Mouse (Mus musculus): ENCODE measurements around the gene Dnajc12. TPM values are rescaled to one million over a fixed set of nuclear protein-coding genes. Genes with fewer than 3 reads are reported as not detected.
"Not testable (repeated sequence)": the region's sequence is repeated elsewhere in the genome, so short reads cannot be mapped to it uniquely, and the experiment has no call there.

The Dnajc12 gene
- polyA plus RNA-seq, 1 experiment from 2014 or later = 12.5 TPM

DNA sequence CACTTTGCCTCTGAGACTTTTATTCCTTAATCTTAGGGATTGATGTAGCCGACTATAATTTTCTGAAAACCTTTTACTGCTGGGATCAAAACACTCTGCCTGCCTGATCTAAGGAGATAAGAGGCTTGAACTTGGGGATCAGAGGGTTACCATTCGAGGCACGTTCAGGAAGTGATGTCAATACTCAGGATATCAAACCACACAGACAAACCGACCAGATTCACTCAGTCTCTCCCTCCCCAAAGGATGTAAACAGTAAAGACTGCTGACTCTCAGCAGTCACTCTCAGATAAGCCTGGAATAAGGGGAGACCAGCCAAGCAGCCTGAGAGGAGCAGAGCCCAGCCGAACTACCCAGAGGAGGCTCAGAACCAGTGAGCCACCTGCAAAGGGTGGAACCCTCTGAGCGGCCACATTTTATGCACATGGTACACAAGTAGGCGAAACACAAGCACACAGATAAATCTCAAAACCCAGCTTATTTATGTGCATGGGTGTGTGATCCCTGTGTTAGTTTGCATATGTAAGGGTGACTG is 57.5 kb downstream of the Dnajc12 start:
- Histone ChIP-seq H3K9ac (no peak overlapping the region), H3K4me3 (replicated peaks) (no peak overlapping the region), H3K4me1 (no peaks in the 10 kb centered on the region), H3K4me2 (no peak overlapping the region), H3K27me3 (no peaks in the 10 kb centered on the region), H3K27ac (no peak overlapping the region), H3K36me3 (no peaks in the 10 kb centered on the region), H3K9me3 (replicated peaks) (no peaks in the 10 kb centered on the region)
- ATAC-seq (replicated peaks; ENCODE audit: low FRiP score) = no peak
- 64% methylated on average over 7 of the region's 7 CpGs for WGBS

DNA sequence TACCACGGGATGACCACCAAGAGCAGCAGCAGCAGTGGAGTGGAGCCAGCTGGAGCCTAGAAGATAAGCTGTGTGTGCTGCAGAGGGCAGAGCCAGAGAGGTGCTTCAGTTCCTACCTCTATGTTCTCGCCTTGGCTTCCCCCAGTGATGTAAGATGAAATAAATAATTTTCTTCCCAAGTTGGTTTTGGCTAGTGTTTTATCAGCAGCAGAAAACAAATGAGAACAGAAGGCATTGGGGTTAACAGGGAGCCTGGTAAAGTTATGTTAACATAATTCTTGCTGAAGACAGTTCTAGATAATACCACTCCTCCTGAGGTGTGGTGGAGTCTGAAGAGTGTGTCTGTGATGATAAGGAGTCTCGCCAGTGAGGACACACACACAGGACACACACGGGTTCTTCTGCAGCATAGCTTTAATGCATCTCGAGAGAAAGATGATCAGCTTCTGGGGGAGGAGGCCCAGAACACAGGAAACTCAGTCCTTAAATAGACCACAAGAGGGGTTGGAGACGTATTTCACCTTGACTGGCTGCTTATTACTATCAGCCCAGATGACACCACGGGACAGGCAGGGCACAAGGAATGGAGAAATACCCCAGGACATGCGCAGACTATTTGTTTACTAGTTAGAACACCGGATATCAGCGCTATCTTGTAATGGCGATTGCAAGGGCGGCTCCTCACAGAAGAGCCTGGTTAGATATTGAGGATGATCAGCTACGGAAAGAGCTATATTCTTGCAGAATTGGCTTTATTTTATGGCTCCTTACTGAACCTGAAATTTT is 62.6 kb downstream of the Dnajc12 start:
- not testable (repeated sequence) for H3K4me1 ChIP-seq; ATAC-seq (replicated peaks; ENCODE audit: low FRiP score); H3K9me3 ChIP-seq (replicated peaks); H3K36me3 ChIP-seq; H3K27me3 ChIP-seq; H3K27ac ChIP-seq; H3K9ac ChIP-seq; H3K4me3 ChIP-seq (replicated peaks); H3K4me2 ChIP-seq
- 76% methylated on average over 13 of the region's 13 CpGs for WGBS

GRCm38 (mm10) chr10:63453926-63454325 is 71.7 kb downstream of the Dnajc12 start:
- H3K9me3 ChIP-seq (replicated peaks) = no peaks in the 10 kb centered on the region
- no peak overlapping the region for H3K4me3 ChIP-seq (replicated peaks)
- no peak overlapping the region for H3K9ac ChIP-seq
- H3K4me2 ChIP-seq = no peak overlapping the region
- WGBS = 91% methylated on average over 4 of the region's 4 CpGs
- no peak for ATAC-seq (replicated peaks; ENCODE audit: low FRiP score)
- 0 out of 2 replicates have a peak, but pooled peaks cover 13% of the 10 kb centered on the region for H3K4me1 ChIP-seq
- no peaks in the 10 kb centered on the region for H3K27me3 ChIP-seq
- H3K36me3 ChIP-seq = no peaks in the 10 kb centered on the region
- H3K27ac ChIP-seq = no peak overlapping the region

DNA sequence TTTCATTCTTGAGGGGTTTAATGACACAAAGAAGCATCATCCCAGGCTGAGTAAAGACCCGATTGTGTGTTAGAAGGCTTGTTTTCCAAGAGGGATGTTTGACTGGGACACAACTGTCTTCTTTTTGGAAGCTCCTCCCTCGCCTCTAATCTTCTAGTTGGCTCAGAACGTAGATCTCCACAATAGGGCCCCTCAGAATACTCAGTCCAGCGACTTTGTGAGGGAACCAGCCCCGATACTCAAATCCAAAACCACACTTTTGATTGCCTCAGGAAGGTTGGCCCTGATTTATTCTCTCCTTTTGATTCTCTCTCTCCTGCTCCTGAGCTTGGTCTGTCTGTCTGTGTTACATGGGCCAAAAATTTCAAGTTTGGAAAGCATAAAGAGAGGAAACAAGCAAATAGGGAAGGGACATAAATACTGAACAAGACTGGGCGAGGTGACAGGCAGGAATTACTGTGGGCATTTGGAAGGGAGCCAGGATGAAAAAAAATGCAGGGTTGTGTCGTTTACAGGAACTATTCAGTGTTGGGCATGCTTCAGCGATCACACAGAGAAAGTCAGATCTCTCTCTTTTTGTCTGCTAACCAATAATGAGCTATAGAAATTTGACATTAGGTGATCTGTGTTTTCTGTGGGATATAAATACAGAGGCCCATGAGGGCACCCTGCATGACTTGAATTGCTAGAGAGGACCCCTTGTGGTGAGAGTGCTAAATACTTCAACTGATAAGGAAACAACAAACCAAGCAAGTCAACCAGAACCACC is 73.1 kb downstream of the Dnajc12 start:
- Histone ChIP-seq H3K4me2 (no peak overlapping the region), H3K4me1 (0 out of 2 replicates have a peak, but pooled peaks cover 13% of the 10 kb centered on the region), H3K4me3 (replicated peaks) (no peak overlapping the region), H3K9me3 (replicated peaks) (no peaks in the 10 kb centered on the region), H3K27me3 (no peaks in the 10 kb centered on the region), H3K27ac (peak overlapping the region; percentile 25; the same call in 1 of the 2 replicates), H3K36me3 (no peaks in the 10 kb centered on the region), H3K9ac (no peak overlapping the region)
- 44% methylated on average over 8 of the region's 8 CpGs for WGBS
- peak; percentile 62; the same call in 1 of the 2 replicates for ATAC-seq (replicated peaks; ENCODE audit: low FRiP score)

DNA sequence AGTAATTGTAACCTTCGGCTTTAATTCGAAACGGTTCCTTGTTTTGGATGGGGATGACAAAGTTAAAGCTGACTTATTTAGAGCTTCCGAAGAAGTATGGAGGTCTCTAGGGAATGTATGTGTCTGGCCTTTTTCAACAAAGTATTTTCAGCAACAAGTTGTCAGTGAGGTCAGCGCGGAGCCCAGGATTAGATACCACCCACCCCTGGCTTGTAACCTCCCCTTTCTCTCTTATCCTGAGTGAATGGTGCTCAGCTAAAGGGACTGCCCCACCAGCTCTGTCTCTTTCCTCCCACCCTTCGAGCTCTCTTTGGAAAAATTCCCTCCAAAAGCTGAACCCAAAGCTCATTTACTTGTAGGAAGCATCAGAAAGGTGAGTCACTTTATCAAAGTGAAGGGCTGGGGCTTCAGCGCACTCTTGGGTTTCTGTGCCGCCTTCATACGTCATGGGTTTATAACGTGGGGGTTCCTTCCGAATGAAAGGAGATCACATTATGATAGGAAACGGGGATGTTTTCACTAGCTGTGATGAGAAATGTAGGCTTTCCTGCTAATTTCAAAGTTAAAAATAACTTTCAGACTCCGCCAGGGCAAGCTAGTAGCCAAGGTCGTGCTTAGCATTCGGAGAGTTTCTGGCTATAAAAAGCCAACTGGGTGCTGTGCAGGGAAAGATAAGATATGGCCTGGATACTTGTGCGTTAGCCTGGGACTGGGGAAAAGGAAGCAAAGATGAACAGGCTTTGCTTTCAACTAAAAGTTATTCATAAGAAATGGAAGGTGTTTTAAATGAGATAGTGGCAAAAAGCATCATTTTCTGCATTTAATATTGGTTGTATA is 75.3 kb downstream of the Dnajc12 start:
- Histone ChIP-seq H3K4me3 (replicated peaks) (peak overlapping the region; percentile 10), H3K27ac (peak overlapping the region; percentile 52; the same call in 1 of the 2 replicates), H3K9ac (no peak overlapping the region), H3K9me3 (replicated peaks) (no peaks in the 10 kb centered on the region), H3K4me2 (peak overlapping the region; percentile 45), H3K4me1 (0 out of 2 replicates have a peak, but pooled peaks cover 18% of the 10 kb centered on the region), H3K27me3 (no peaks in the 10 kb centered on the region), H3K36me3 (no peaks in the 10 kb centered on the region)
- 50% methylated on average over 17 of the region's 17 CpGs for WGBS
- ATAC-seq (replicated peaks; ENCODE audit: low FRiP score) = no peak

Other genes starting within 250 kb of the Dnajc12 start
- gene Mypn, start 178.5 kb upstream of the Dnajc12 start, polyA plus RNA-seq (2015; fragmentation: Nextera tagmentation; extraction: Ambion mirVana) = 0.26 and 0.62 TPM in 2 replicates
- gene Herc4, start 138.6 kb upstream of the Dnajc12 start, polyA plus RNA-seq (2015; fragmentation: Nextera tagmentation; extraction: Ambion mirVana) = 38.4 and 40.2 TPM in 2 replicates
- gene Sirt1, start 739 bp upstream of the Dnajc12 start, polyA plus RNA-seq (2015; fragmentation: Nextera tagmentation; extraction: Ambion mirVana) = 5.9 and 6.1 TPM in 2 replicates
- gene Gm7075, start 39.3 kb downstream of the Dnajc12 start, polyA plus RNA-seq (2015; fragmentation: Nextera tagmentation; extraction: Ambion mirVana) = not detected in 2 replicates
- 0.53 and 0.59 TPM in 2 replicates for gene Ctnna3, start 47.7 kb downstream of the Dnajc12 start, polyA plus RNA-seq (2015; fragmentation: Nextera tagmentation; extraction: Ambion mirVana)